Mouse (Mus musculus) cerebellum, postnatal 4 days (tissue): ENCODE results near the gene Mif.
A peak's percentile ranks its signal among the peaks of the same experiment; 100 is the strongest.
"Not testable (repeated sequence)": the region's sequence is repeated elsewhere in the genome, so short reads cannot be mapped to it uniquely, and the experiment has no call there.

Source experiments
- DNase-seq, 2 experiments: peaks; one replicate each; pipeline ENCODE4 v3.0.0; 2022; ENCODE audit warnings: low spot score in 2 of 2, mixed read lengths in 1 of 2

Mif gene

DNA sequence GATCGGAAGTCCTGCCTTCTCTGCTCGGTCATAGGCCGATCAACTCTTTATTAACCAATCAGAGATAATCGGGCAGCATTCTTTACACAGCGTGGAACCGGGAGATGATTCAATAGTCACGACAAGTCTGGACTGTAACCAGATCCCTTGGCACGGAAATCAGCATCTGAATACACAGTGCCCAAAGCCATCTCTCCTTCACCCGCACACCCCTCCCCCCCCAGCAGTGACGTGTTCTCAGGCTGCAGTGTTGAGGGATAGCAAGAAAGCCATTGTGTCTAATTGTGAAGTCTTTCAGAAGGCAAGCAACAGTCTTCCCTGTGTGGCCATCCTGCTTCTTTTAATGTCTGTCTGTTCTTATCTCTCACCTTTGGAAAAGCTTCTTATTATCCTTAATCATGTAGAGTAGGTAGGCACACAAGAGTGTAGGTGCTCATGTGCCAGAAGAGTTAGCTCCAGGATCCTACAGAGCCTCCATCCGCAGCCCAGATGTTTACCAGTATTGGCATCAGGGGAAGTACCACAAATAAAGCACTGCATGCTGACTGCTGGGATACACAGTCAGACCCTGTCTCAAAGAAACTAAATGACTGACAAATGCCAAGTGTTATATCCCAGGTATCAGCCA is 13.0 kb upstream of the Mif start:
- DNase-seq, result peak; percentile 59 to 89

DNA sequence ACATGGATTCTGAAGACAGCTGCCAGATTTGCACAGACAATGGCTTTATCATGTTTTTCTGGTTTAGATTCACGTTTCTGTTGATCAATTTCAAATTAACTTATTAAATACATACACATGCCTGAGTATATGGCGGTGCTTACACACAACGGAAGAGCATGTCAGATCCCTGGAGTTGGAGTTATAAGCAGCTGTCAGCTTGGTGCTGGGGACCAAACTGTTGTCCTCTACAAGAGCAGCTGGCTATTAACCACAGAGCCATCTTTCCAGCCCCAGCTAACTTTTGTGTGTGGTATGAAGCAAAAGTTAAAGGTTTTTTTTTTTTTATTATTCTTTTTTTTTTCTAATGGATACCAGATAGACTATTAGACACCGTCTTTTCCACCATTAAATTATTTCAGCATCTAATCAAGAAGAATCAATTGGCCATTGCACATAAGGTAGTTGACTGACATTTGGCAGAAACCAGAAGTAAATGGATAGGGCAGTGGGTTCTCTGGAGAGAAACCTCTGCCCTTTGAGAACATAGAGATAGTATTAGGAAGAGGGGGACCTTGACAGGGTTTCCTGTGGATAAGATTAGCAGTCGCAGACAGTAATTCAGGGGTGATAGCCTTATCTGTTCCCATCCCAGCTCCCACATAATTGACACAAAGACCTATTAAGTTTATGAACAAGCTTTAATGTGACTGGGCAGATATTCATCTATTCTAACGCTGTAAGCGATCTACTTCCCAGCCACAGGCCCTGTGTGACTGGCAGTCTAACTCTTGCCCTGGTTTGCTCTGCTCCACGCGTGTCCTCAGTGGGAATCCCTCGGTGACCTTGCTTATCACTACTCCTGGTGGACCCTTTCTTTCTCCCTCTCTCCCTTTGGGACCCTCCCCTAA is 12.2 kb upstream of the Mif start:
- no peak for DNase-seq

DNA sequence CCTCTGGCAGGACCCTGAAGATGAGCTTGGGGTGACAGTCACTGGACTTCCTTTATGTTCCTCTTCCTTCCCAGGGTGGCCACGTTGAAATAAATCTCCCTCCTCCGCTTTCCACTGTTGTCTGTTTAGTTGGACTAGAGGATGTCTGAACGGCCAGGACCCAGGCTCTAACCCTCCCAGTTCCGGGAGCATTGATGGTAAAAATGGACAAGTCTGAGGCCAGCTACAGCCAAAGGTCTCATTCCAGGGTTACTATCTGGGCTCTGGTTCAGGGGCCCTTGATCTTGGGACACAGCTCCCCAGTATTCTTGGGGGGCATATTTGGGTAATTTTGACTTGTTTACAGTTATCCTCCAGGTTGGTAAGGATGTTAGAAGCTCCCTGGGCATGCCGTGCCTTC is 1.5 kb upstream of the Mif start:
- no peak for DNase-seq

DNA sequence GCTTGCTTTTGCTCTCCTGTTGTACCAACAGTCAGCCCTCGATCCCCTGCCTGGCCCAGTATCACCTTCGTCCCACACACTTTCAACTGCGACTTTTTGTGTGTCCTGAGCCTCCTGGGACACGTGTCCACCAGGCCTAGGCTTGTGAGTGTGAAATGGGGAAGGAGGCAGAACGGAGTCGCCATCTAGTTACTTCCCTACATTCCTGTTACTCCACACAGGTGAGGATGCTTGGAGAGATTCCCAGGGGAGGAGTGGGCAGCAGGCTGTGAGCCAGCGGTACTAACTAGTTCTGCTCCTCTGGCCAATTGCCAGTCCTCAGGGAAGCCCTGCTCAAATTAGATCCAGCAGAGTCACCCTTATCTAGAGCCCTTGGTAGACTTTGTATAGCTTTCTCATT is 706 bp upstream of the Mif start:
- DNase-seq, result no peak

DNA sequence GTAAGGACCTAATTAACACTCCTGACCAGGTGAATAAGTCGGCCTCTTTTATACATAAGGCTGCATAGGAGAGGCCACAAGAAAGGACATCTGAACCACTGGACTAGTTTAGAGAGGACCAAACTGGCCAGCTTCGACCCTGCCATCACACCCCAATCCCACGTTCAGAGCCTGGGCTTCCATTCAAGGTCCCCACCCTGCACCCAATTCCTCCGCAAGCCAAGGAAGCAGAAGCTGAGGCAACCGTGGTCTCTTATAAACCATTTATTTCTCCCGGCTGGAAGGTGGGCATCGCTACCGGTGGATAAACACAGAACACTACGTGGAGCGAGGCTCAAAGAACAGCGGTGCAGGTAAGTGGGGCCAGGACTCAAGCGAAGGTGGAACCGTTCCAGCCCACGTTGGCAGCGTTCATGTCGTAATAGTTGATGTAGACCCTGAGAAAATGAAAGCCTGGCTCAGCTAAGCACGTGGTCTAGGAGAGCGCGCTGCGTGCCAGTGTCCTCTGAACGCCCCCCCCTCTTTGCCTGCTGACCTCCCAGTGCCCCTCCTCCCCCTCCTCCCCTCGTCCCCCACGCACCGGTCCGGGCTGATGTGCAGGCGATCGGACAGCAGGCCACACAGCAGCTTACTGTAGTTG is 813 bp downstream of the Mif start:
- peak in 1 of 2 experiments; percentile 48 for DNase-seq

DNA sequence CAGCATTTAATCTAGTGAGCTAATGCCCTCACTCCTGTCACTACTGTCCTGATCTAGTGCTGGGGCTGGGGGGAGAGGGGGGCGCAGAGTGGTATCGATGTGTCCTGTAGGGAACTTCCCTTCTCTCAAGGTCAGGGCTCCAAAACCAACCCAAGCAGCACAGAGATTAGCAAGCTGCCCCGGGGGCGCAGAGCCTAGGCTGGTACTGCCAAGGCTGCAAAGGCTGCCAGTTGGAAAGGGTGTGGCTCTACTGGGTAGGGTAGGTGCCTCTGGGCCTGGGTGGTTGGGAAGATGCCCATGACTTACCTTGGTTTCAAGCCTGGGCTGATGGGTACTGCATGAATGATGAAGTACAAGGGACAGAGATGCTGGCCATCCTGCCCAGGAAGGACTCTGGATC is 2.4 kb downstream of the Mif start:
- DNase-seq, result no peak

DNA sequence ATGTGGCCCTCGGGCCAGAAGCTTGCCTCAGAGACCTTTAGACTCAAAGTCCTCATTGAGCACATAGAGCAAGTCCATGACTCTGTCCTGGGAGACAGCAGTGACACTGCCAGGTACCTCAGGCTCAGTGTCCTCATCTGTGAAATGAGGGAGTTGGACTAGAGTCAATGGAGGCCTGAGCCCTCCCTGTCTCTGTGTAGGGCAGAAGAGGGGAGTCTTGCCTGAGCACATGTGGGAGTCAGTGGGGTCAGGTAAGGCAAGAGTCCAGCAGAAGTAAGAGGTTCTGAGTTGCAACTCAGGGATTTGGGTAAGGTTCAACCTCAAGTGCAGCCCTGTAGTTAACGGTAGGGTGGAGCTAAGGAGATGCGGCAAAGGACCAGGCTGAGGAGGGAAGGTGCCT is 3.1 kb downstream of the Mif start:
- no peak for DNase-seq

DNA sequence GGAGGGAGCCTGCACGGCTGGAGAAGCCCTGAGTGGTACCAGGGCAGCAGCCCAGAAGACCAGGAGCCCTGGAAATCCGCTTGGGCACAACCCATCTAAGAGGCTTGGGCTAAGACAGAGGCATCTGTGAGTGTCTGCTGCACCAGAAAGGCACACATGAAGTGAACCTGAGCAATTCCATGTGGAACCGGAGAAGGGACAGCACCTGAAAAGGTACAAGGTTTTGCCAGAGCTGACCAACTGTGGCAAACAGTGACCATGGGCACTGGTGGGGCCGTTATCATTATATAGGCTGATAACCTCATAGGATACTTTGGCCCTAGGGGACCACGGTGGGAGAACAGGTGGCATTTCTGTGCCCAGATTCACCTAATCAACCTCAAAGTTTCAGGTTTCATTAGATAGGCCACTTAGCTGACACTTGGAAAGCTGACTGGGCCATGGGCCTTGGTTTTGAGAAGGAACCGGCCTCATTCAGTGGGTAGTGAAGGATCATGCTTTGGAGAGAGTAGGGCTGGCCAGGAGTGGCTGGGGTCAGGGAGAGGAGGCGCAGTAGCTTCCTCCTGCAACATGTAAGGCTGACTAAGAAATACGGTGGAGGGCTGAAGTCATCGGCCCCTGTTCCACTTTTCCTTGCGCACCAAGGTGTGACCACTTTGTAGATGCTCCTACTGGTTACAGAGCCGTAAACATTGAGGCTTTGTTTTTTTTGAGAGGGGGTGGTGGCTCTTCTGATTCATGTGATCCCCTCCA is 3.7 kb downstream of the Mif start:
- DNase-seq, result no peak

DNA sequence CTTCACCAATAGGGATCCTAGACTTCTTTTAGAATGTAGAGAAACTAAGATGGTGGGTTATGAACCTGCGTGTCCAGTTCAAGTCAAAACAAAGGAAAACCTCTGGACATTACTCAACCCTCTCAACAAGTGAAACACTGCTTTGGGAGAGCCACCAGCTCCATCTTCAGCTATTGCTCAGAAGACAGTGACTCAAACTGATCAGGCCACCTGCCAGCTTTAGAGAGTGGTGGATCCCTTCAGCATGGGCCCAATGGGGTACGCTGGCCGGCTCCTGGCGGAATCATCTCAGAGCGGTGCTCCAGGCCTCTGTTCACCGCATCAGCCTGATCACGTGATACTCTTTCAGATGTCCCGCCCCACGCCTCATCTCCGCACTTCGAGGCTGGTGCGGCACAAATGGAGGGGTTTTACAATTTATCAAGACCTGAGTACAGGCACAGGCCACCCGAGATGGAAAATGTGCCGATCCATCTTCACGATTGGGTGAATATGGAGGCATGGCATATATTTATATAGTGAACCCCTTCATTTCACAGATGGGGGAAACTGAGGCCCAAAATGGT is 4.5 kb downstream of the Mif start:
- DNase-seq, result no peak

DNA sequence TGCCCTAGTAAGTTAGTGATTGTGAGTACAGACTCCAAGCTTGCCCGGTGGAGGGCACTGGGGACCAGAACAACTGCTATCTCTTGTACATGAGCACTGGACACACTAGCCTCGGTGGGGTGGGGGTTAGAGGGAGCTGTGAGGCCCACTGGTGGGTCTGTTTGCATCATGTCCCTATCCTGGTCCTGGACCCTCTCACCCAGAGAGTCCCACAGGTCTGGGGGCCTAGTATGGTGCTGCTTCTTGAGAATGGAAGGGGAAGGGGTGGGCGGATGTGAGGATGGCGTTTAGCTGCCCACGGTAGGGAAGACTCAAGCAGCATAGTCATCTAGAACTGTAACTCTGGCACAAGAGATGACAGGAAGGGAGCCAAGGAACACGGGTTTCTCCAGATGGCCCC is 5.2 kb downstream of the Mif start:
- no peak for DNase-seq

DNA sequence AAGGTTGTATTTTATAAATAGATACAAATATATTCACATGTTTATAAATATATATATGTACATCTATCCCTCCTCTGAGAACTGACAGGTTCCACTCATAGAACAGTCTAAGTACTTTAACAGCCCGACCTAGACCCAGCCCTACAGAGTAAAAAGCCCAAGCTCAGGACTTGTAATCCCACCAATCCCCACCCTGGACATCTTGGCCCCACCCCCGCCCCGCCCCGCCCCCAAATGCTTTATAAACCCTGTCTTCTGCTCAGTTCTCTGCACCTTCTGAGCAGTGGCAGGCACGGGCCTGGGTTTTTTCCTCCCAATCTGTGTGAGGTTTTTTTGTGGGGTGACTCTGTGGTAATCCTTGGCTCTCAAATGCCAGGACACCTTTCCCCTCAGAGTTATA is 5.9 kb downstream of the Mif start:
- DNase-seq, result no peak

DNA sequence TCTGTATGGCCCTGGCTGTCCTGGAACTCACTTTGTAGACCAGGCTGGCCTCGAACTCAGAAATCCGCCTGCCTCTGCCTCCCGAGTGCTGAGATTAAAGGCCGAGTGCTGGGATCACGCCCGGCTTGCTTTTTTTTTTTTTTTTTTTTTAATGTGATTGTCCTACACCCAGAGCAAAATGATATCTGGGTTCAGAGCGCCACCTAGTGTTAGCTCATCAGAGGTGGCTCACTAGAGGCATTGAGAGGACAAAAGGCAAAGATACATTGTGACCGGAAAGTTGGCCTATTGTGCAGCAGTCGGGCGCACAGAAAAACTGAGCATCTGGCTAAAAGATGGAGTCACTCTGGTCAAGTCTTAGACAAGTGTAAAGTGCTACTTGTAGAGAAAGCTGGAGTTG is 6.6 kb downstream of the Mif start:
- peak; percentile 60 to 86 for DNase-seq

DNA sequence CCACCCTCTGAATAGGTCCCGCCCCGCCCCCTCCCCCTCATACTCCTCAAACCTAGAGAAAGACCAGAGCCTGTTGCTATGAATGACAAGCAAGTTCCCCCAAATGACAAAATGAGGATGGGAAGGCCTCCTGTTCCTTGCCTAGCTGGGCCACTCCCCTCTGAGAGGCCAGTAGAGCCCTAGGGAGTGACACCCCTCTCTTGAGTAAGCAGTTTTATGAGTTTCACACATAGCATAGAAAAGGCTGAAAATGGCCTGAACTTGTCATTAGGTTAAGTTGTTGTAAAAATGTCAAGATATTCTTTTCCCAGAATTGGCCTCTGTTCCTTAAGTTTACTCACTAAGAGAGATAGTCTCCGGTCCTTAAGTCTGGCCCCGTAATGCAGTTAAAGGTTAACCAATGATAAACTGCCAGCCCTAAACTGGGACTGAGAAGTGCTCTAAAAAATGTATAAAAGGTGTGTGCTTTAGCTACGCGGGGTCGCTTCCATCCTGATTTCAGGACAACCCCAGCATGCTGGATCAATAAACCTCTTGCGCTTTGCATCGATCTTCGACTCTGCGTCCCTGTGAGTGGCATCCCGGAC is 7.4 kb downstream of the Mif start:
- DNase-seq, result no peak

DNA sequence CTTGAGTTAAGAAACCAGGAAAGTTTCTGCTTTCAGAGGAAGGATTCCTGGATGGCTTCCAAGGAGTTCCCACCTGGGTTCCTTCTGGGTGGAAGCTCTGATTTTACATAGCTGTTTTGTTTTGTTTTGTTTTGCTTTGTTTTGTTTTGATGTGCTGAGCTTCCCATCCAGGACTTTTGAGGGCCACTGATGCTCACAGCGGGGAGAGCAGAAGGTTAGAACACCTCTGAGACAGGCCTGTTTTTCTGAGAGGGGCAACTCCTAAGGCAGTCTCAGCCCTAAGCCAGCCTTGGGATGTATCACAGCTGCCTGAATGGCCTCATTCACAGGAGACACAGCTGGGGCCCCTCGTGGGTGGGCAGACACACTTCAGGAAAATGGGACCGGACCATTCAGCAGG is 8.4 kb downstream of the Mif start:
- DNase-seq, result no peak

DNA sequence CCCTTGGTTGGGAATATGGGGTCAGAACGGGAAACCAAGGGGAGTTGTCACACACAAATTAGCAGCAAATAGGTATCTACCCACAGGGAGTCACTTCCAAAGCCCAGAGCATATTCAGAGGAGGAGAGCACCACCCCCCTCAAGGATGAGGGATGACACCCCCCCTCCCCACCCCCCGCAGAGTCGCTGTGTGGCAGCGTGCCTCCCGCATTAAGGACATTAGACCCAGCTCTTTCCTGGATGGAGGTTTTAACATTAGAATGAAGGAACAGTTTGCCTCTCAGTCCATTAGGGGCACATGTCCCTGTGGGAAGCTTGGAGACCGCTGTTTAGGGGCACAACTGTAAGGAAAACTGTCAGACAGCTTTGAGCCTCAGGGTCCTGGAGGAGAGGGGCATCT is 9.0 kb downstream of the Mif start:
- no peak for DNase-seq

DNA sequence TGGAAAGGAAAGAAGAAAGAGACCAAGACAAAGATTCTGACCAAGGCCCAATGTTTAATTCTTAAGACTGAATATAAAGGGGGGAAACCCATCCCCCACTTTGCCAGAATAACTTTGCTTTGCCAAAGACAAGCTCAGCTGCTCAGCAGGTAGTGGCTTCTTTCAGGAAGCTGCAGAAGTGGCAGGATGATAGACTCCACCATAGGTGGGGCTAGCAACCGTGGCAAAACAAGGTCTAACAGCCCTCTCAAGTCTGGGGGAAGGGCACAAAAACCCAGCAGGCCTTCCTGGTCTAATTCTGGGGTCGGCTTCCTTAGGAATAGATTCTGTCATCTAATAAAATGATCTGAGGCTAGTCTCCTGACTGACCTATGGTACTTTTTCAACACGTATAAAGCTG is 11.7 kb downstream of the Mif start:
- DNase-seq, result no peak

DNA sequence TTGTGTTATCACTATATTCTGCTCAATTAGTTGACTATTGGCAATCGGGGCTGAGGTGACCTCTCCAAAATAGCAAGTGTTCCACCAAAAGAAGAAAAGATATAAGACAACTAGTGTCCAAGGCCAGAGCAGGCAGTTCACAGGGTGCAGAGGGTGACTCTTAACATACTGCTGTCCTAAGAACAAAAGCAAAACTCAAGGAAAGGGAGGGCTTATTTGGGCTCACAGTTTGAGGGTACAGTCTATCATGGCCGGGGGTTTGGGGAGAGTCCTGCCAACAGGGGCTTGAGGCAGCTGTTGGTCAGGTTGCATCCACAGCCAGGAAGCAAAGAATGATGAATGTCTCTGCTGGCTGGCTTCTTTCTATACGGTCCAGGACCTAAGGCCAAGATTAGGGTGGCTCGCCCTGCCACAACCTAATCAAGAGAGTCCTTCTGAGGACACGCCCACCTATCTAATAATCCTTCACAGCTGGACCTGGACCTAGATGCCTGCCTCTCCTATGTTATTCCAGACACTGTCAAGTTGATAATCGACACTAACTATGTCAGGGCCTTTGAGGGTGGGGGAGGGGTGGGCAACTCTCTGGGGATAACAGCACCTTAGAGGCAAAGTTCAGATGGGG is 14.6 kb downstream of the Mif start:
- no peak for DNase-seq

DNA sequence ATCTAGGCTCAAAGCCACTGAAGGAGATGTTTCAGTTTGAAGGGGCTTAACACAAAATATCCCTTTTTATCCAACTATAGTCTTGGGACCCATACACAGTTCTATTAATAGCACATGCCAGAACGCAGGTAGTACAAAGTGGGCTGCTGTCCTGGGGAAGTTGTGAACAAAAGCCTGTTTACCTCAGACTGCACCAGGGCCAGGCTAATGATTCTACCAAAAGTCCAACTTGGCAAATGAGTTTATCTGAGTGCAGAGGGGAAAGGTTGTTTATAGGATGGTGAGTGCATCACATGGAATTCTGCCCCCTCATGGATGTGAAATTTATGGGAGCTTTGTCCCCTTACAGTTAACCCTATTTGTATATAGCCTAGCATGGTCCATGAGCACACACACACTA is 15.2 kb downstream of the Mif start:
- no peak for DNase-seq

DNA sequence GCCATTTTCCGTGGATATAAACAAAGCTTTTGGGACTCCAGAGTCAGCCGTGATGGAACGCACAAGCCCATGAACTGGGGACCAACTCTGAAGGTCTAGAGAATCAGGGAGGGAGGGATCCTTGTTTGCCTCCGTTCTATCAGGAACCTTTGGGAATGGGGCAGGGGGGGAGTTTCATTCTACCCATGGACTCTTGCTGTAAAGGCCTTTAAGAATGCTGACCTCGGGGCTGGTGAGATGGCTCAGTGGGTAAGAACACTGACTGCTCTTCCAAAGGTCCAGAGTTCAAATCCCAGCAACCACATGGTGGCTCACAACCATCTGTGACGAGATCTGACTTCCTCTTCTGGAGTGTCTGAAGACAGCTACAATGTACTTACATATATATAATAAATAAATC is 16.1 kb downstream of the Mif start:
- not testable (repeated sequence) for DNase-seq

DNA sequence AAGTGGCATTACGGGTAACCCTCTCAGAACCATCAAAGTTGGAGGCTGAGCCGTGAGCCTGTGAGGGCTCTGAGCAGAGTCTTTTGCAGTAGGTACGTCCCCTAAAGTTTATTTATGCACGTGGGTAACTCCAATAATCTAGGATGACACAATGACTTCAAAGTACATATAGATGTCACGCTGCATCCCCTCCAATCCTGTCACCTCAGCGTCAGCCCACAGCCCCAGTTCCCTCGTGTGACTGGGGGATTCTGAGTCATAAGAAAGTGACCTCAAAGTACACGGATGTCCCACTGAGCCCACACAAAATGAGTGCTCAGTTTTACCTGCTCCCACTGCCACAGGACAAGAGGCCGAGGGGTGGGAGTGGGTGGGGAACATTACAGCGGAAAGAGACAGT is 20.9 kb downstream of the Mif start:
- DNase-seq, result no peak

DNA sequence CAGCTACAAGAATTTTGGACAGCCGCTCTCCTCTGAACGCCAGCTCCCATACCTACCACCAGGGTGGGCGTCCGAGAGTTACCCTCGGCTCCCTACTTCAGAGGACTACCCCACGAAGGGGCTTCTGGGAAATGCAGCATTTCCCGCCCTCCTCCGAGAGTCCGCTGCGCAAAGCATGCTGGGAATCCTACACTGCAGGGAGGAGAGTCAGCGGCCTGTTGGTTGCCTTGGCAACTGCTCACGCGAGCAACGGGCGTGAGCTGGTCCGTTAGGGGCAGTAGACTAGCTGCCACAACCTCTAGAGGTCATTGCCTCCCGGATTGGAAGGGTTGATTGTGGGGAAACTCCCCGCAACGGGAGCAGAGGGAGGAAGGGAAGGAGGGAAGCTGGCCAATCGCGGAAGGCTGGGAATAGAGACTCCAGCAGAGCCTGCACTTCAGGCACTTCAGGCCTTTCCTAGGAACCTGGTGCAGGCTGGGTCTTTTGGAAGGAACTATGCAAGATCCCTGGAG is 22.7 kb downstream of the Mif start, which contains the start of gene Gstt2:
Gstt2 (minus strand) TSS at position 177 of the 512 bp plus-strand sequence.
- peak; percentile 61 to 86 for DNase-seq
